Mouse (Mus musculus) testis, adult 2 months (tissue): ENCODE results near the gene Pias4. TPM values are rescaled to one million over a fixed set of nuclear protein-coding genes. Genes with fewer than 3 reads are reported as not detected.
"Not testable (repeated sequence)": the region's sequence is repeated elsewhere in the genome, so short reads cannot be mapped to it uniquely, and the experiment has no call there.

Experiments
- H3K27ac ChIP-seq: fragments of 200-500 bp; 2 replicates; pipeline ENCODE4 v1.5.1; 2012; ENCODE audit warnings: low read depth, low read length; ENCODE audit not compliant: control insufficient read depth, insufficient read depth
- H3K27me3 ChIP-seq: fragments of 200-500 bp; 2 replicates; pipeline ENCODE4 v1.6.1; 2012; ENCODE audit warnings: mild to moderate bottlenecking, low read length, moderate library complexity; ENCODE audit not compliant: control insufficient read depth, insufficient read depth
- H3K36me3 ChIP-seq: fragments of 200-500 bp; 2 replicates; pipeline ENCODE4 v1.6.1; 2012; ENCODE audit warnings: mild to moderate bottlenecking, low read length; ENCODE audit not compliant: control insufficient read depth, insufficient read depth
- H3K4me1 ChIP-seq: fragments of 200-500 bp; 2 replicates; pipeline ENCODE4 v1.6.1; 2012; ENCODE audit warnings: low read length; ENCODE audit not compliant: control insufficient read depth, insufficient read depth
- H3K4me3 ChIP-seq: fragments of 200-500 bp; 2 replicates; pipeline ENCODE4 v1.5.1; 2012; ENCODE audit warnings: low read depth, mild to moderate bottlenecking, low read length, moderate library complexity, mixed read lengths; ENCODE audit not compliant: control insufficient read depth
- CTCF ChIP-seq: fragments of 200-500 bp; IDR thresholded peaks from 2 replicates; pipeline ENCODE4 v1.5.1; 2012; ENCODE audit warnings: low read depth, mild to moderate bottlenecking, inconsistent platforms, low read length, moderate library complexity; ENCODE audit not compliant: control insufficient read depth, insufficient read depth, insufficient replicate concordance
- POLR2A ChIP-seq: fragments of 200-500 bp; IDR thresholded peaks from 2 replicates; pipeline ENCODE4 v1.6.1; 2012; ENCODE audit warnings: low read depth, mild to moderate bottlenecking, inconsistent platforms, low read length, moderate library complexity; ENCODE audit not compliant: control insufficient read depth
- polyA plus RNA-seq: library from polyadenylated mRNA; depleted of rRNA; stranded (reverse); fragments of >200 nt; gene quantifications from 2 replicates; pipeline ENCODE4 v1.2.3, GENCODE M21; 2012

The Pias4 gene
- polyA plus RNA-seq, 1 experiment, result 164 TPM

DNA sequence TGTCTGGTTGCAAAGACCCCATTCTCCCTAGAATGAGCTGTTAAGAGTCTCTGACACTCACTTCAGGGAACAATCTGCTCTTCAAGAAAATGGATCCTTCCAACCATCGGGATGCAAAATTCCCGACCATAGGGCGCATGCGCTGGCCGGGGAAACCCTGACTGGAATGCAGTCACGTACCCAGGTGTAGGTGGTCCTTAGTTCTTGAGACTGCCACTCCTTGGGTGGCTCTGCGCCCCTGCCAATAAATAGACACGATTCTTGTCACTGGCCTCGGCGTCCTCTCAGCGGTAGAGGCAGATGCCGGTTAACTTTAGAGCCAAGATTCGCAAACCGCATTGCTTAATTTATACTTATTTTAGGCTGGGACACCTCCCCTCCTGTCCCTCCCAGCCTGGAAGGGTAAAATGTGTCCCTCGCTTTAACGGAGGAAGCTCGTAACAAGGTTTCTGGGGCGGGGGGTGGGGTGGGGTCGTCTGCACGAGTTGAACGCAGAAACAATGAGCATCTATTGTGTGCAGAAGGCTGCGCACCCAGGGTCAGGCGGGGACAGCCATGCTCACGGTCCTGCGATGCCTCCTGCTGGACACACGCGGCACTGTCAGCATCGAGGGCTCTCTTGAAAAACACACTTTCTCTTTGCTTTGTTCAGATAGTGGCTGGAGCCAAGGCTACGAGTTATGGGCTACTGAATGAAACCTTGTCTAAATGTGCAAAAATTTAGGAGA is 7.1 kb upstream of the Pias4 start:
- peaks cover 24% of the 10 kb centered on the region for H3K4me1 ChIP-seq
- H3K27ac ChIP-seq, result peak overlapping the region; percentile 65
- H3K4me3 ChIP-seq, result peak overlapping the region; percentile 45
- no peaks in the 10 kb centered on the region; the same call in none of the 2 replicates for H3K36me3 ChIP-seq
- TF ChIP-seq CTCF (peak; percentile 94; the same call in 1 of the 2 replicates), POLR2A (no peak)
- H3K27me3 ChIP-seq, result no peaks in the 10 kb centered on the region

DNA sequence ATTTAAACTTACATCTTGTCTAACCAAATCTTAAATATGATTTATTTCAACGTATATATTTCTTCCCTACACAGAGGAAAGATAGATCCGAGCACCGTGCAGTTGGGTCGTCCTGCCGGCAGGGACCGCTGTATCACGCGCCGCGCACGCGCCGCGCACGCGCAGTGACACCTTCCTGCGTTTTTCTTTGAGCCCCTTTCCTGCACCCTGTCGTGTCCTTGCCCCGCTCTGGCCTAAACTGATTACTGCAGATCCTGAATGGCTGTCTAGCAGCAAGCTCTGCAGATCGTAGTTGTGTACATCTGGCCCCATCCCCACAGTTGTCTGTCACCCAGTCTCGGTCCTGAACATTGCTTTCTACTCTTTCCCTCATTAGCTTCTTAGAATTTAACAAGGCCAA is 5.4 kb upstream of the Pias4 start:
- Histone ChIP-seq H3K27ac (peak overlapping the region; percentile 81), H3K4me1 (peaks cover 29% of the 10 kb centered on the region), H3K36me3 (no peaks in the 10 kb centered on the region), H3K27me3 (no peaks in the 10 kb centered on the region), H3K4me3 (peak overlapping the region; percentile 72)
- peak; percentile 82; the same call in 1 of the 2 replicates for TF ChIP-seq CTCF
- peak; percentile 51; the same call in 1 of the 2 replicates for TF ChIP-seq POLR2A

GRCm38 (mm10) chr10:81169411-81169900 is 1.7 kb upstream of the Pias4 start:
- H3K4me3 ChIP-seq, H3K27me3 ChIP-seq, H3K36me3 ChIP-seq: not testable (repeated sequence)
- H3K27ac ChIP-seq, result peak overlapping the region; percentile 10; the same call in 1 of the 2 replicates
- H3K4me1 ChIP-seq, result peaks cover 23% of the 10 kb centered on the region

- peaks cover 20% of the 10 kb centered on the region for H3K4me1 ChIP-seq
- peak overlapping the region; percentile 59 for H3K27ac ChIP-seq
- H3K4me3 ChIP-seq, result peak overlapping the region; percentile 85
- no peaks in the 10 kb centered on the region; the same call in 1 of the 2 replicates for H3K36me3 ChIP-seq
- 0 out of 2 replicates have a peak, but pooled peaks have one; percentile 25 for TF ChIP-seq POLR2A
- no peak for TF ChIP-seq CTCF
- no peaks in the 10 kb centered on the region for H3K27me3 ChIP-seq
Observed at GRCm38 (mm10) chr10:81168521-81169244, 960 bp upstream of the Pias4 start.

DNA sequence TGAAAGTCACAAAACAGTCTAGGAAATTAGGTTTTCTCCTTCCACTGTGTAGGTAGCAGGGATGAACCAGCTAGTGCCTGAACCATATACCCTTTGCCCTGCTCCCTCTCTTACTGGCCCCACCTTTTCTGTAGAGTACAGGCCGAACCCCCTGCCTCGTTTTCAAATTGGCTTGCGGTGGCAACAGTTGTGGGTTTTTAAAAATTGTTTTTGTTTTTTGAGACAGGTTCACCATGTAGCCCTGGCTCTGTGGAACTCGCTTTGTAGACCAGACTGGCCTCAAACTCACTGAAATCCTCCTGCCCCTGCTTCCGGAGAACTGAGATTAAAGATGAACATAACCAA is 336 bp upstream of the Pias4 start:
- Histone ChIP-seq H3K4me3 (peak overlapping the region; percentile 85), H3K36me3 (no peaks in the 10 kb centered on the region; the same call in 1 of the 2 replicates), H3K4me1 (peaks cover 16% of the 10 kb centered on the region), H3K27ac (peak overlapping the region; percentile 59), H3K27me3 (no peaks in the 10 kb centered on the region)
- TF ChIP-seq CTCF (no peak), POLR2A (no peak)

GRCm38 (mm10) chr10:81165118-81165517 is 2.6 kb downstream of the Pias4 start:
- no peak for TF ChIP-seq CTCF
- no peak for TF ChIP-seq POLR2A
- Histone ChIP-seq H3K4me3 (no peak overlapping the region), H3K4me1 (peaks cover 12% of the 10 kb centered on the region), H3K27ac (no peak overlapping the region), H3K36me3 (no peaks in the 10 kb centered on the region; the same call in none of the 2 replicates), H3K27me3 (no peaks in the 10 kb centered on the region)

GRCm38 (mm10) chr10:81162318-81162652 is 5.4 kb downstream of the Pias4 start:
- no peaks in the 10 kb centered on the region; the same call in none of the 2 replicates for H3K36me3 ChIP-seq
- TF ChIP-seq POLR2A (no peak), CTCF (no peak)

More at GRCm38 (mm10) chr10:81162318-81162652, 5.4 kb downstream of the Pias4 start:
- H3K4me3 ChIP-seq, result no peak overlapping the region
- no peak overlapping the region for H3K27ac ChIP-seq
- H3K4me1 ChIP-seq, result peaks cover 5% of the 10 kb centered on the region
- no peaks in the 10 kb centered on the region for H3K27me3 ChIP-seq
